Mouse (Mus musculus): ENCODE measurements around the gene Gstm1.
A peak's percentile ranks its signal among the peaks of the same experiment; 100 is the strongest.
"Not testable (repeated sequence)": the region's sequence is repeated elsewhere in the genome, so short reads cannot be mapped to it uniquely, and the experiment has no call there.

Gene Gstm1

DNA sequence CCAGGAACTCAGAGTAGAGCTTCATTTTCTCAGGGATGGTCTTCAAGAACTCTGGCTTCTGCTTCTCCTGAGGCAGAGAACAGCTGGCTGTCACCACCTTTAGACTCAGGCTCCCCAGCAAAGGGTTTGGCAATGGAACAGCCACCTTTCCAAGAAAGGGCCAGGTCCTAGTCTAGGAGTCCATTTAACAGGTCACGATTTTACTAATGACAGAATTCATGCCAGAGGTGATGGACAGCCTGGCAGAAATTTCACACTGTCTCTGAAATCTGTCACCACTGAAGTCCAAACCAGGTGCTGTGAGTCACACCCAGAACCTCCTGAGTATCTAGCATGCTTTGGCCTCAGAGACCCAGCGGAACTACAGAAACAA is 2.8 kb downstream of the Gstm1 start:
- no peak for DNase-seq (ENCODE audit: low spot score)

DNA sequence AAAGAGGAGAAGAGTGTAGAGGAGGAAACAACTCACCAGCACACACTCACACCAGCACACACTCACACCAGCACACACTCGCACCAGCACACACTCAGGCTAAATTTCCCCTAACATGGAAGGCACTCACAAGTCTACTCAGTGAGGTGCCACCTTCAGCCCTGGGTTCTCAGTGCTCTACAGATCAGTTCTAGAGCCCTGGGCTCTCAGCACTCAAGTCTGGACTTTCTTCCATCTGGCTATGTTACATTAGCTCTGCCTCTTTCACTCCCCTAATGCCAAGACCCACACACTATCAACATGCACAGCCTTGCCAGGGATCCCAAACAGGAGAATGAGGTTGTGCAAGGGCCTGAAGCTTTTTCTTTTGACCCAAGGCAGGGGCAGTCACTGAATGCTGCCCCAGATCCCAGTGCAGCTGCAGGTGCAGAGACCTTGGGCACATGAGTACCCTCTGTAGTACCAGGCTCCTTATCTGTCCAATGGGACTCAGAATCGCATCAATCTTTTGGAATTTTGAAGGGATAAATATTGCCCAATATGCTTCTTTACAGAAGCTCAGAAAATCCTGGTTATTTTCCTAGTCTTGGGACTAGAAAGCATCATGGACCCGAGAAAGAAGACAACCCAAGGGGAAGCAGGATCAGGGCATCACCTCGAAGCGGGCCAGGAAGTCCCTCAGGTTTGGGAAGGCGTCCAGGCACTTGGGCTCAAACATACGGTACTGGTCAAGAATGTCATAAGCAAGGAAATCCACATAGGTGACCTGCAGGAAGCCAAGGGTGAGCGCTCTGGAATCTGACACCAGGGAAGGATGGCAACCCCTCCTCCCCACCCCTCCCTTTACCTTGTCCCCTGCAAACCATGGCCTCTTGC is 3.4 kb downstream of the Gstm1 start:
- DNase-seq (ENCODE audit: low spot score): no peak

DNA sequence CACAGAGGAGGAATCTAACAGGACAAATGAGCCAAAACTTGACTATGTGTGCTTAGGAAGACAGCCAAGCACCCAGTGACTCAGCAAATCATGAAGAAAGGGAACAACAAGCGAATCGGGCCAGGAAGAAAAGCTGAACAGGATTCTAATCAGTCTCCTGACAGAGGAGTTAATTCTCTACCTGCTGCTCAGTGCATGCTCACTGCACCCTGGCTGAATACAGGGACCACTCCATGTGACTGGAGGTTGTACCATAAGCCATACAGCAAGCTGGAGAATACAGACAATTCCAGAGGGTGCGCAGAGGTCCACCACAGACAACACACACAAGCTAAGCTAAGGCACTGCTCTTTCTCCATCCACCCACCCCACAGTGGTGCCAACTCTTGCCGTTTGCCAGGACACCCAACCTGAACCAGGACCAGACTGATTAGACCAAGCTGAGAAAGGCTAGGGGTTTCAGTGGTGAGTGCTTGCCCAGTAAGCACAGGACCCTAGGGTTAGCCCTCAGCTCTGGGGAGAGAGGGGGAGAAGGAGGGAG is 4.4 kb downstream of the Gstm1 start:
- DNase-seq (ENCODE audit: low spot score): peak; percentile 67

DNA sequence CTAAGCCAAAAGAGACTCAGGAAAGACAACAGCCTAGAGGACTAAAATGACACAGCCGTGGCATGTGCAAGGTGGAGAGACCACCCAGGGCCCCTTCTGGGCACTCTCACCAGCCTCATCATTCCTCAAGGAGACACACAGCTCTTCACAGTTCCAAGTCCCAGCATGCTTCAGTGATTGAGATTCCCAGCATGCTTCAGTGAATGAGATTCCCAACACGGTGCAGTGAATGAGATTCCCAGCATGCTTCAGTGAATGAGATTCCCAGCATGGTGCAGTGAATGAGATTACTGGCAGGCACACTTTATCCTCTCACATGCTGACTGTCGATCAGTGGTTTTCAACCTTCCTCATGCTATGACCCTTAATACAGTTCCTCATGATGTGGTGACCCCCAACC is 6.2 kb downstream of the Gstm1 start:
- DNase-seq (ENCODE audit: low spot score): no peak

DNA sequence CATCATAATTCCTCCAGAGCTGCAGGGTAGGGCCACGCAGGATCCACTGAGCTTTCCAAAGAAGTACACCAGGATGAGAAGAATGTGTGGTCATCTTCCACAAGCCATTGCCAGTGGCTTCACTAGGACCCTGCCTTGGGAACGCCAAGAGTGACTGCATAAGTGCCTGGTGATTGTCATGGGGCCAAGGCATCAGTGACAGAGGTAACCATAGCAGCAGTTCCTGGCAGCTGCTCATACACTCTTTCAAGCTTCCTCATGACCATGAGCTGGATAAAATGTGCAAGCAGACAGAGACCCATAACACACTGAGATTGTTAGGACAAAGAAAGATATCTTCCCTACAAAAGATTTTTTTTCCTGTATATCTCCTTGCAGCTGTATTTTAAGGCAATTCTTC is 7.5 kb downstream of the Gstm1 start:
- no peak for DNase-seq (ENCODE audit: low spot score)

DNA sequence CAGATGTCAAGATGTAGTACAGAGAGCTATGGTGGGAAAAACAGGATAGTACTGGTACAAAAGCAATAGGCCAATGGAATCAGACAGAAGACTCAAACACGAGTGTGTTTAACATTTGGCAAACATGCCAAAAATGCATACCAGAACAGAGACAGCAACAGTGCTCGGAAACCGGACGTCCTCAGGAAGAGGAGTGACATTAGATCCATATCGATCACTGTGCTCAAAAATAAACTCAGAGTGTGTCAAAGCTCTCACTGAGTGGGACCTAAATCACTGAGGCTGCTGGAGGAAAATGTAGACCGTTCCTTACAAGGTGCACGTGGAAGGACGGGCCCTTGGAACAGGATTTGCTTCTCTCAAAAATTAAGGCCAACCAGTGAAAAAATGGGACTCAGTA is 15.8 kb downstream of the Gstm1 start:
- DNase-seq (ENCODE audit: low spot score): no peak

DNA sequence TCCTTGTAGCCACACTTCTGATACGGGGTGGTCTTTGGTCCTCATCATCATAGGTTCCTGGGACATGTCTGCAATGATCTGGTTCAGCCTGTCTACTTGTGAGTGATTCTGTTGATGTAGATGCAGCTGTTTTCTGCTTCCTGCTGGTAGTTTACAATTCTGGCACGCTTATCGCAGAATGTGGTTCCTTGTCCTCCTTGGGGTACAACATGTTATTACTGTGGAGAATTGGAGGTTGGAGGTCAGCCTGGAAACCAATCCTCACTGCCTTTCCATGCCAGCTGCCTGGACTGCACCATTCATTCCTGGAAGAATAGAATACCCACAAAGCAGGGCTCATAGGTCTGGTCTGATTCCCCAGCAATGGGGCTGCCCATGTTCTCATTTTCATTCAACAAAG is 18.3 kb downstream of the Gstm1 start:
- DNase-seq (ENCODE audit: low spot score): peak; percentile 69

DNA sequence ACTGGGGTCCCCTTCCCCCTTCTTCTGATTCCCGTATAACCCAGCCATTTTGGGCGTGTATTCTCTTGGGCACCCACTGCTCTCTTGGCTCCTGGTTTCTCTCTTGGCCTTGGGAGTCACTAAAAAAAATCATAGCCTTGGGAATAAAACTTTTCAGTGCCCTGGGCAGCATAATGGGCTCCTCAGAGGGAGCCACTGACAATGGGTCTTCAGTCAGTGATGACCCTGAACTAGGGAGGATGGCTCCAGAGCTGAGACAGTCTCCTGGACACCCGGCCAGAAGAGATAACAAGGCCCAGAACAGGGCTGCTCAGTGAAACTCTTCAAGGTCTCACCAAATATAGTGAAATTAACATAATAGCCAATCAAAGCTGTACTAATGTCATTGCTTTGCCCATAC is 19.2 kb downstream of the Gstm1 start:
- DNase-seq (ENCODE audit: low spot score): peak; percentile 82

DNA sequence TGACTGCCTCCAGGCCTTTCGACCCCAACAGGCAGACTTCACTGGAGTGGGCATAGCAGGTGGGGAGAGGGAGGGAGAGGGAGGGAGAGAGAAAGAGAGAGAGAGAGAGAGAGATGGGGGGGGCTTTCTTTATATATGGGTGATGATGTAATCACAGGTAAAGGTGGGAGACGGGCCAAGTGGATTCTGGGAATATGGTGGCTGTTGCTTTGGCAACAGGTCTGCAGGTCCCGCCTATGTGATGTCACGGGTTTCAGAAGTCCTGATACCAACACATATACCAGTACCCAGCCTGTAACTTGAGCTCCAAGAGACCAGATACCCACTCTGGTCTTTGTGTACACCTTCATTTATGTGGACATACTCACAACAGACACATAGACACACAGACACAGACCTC is 21.2 kb downstream of the Gstm1 start:
- DNase-seq (ENCODE audit: low spot score): no peak

DNA sequence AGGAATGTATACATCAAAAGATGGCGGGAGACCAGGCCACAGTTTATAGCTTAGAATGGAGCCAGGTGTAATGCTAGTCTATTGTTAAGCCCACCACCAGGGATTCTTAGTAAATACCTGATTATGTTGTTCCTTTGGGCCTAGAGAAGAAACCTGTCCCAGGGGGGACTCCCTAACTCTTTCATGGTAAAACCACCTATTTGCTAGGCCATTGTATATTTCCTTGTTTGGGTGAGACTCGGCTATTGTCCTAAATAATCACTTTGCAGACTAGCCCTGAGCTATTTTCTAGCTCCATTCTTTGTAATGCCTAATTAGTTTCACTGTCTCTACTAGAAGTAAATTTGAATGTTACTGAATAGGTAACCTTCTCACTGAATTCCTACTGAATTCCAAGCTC is 21.8 kb downstream of the Gstm1 start:
- DNase-seq (ENCODE audit: low spot score): not testable (repeated sequence)

DNA sequence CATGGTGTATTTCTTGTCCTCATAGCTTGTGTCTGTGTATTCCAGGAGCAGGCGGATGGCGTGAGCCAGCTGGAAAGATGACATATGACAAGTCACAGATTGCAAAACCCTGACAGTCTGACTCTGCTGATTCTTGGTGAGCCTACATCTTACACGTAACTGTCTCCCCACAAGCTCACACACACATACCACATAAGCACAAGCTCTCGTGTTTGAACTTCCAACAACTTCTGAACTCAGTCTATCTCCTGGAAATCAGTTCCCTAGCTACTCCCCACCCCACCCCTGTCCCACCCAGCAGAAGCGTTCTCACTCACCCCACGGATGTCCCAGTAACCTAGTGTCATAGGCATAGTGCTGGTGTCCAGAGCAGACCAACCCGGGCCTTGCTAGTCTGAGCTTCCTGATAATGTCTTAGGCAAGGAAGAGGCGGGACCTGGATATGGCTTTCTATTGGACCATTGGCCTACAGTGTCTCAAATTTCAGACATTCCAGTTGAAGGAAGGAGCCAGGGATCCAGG is 31.7 kb downstream of the Gstm1 start, which contains the start of gene Gstm2:
Gstm2 (minus strand) TSS at position 413 of the 522 bp plus-strand sequence.
- peak; percentile 81 for DNase-seq (ENCODE audit: low spot score)

DNA sequence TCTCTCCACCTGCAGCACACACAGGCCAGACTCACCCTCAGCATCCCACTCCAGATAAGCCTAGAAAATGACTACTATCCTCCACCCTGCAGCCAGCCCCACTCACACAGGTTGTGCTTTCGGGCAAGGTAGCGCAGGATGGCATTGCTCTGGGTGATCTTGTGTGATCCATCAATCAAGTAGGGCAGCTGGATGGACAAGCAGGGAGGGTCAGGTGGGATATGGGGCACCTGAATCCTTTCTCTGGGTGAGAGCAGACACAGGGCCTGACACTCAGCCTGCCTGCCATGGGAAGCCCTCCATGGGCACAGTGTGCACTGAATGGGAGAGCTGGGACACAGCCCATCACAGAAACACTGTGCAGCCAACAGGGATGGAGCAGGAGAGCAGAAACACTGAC is 32.6 kb downstream of the Gstm1 start:
- not testable (repeated sequence) for DNase-seq (ENCODE audit: low spot score)

DNA sequence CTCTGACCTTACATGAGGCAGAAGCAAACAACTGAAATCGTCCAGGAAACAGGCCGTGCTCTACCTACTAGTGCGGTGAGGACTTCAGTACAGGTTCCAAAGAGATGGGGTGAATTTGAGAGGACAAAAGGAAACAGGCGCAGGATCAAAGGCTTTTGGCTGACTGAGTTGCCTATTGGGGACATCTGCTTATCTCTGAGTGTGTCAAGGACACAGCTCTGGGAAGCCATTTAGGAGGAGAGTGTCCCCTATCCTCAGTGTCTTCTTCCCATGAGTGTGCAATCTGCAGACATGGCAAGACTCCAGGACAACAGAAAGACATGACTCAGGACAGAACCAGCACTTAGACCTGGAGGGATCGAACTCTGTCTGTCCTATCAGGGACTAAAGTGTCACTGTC is 33.3 kb downstream of the Gstm1 start:
- no peak for DNase-seq (ENCODE audit: low spot score)

DNA sequence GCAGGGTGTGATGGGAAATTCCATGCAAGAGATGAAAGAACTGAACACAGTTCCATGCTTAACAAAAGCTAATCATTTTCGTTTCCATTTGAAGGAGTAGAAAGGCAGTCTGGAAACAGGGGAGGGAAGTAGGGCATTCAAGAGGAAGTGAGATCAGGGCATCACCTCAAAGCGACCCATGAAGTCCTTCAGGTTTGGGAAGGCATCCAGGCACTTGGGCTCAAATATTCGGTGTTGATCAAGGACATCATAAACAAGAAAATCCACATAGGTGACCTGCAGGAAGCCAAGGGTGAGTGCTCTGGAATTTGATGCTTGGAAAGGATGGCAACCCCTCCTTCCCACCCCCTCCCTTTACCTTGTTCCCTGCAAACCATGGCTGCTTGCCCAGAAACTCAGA is 34.0 kb downstream of the Gstm1 start:
- no peak for DNase-seq (ENCODE audit: low spot score)

DNA sequence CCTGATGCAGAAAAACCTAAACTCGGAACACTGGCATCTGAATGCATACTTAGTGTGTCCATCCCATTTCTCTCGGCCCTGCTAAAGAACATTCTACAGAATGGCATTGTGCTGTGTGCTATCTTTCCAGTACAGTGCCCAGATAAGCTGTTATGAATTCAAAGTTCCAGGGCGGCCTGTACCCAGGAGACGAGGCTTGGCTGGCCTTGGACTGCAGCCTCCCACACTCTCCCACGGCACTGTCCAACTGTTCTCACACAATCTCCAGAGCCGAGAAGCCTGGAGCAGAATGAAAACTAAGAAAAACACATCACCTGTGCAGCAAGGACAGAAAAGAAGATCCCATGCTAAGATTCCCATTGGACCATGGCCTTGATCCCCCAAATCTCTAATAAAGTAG is 35.0 kb downstream of the Gstm1 start:
- DNase-seq (ENCODE audit: low spot score): peak; percentile 84

DNA sequence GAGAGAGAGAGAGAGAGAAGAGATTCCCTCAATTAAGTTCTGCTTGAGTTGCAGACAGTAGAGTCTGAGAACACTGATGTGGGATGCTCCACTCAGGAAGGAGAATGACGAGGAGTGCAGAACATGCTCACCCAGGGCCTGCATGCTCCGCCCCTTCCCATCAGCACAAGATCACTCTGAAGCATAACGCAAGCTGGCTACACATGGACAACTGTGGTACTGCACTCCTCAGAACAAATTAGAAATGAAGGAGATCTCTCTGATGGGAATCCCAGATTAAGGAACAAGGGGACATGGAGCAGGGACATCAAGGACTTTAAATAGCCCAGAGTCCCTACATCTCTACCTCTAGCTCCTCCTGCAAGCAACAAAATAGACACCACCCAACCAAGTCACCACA is 36.5 kb downstream of the Gstm1 start:
- no peak for DNase-seq (ENCODE audit: low spot score)

DNA sequence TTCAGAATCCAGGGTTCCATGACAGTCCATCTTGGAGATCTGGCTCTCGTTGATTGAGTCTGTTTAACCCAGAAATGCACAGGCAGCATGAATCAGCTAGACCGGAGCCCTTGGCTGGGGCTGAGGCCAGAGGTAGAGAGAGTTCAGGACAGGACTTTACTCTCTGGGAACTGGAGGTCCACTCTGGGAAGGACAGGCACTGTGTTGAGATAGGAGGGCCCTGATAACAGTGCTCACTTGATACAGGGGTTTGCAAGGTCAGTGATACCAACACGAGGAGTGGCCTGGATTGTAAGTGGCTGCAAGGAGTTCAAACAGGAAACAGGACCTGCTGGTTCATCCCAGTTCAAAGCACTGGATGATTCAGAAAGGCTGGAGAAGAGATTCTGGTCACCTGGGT is 40.1 kb downstream of the Gstm1 start:
- DNase-seq (ENCODE audit: low spot score): no peak

DNA sequence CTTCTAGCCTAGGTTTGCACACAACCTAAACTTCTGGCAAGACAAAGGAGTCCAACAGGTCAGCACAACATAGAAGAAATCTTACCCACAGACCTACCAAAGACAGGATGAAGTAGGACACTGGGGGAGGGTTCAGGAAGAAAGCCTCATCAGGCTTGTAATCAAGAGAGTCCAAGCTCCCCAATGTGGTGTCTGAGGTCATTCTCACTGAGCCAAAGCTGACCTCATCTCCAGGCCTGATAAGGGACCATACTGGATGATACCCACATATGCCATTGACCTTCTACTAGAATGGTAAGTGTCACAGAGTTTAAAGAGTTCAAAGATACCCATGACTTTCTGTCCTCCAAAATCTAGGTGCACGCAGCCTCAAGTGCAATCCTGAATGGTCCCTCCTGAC is 43.5 kb downstream of the Gstm1 start:
- DNase-seq (ENCODE audit: low spot score): no peak

DNA sequence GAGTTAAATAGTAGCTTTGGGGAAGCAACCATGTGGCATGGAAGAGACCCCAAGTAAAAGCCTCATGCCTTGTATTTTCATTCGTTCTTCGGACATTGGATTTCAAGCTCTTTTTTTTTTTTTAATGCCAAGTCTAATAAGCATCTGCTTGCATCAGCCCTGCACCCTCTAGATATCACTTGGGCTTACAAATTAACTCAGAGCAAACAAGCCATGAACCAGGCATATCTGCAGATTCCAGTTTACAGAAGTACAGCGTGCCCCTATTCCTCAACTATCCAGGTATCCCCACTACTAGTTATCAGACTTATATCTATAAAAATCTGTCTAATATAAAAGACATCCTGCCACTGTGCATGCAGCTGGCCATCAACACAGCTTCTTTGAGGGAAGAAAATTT is 45.7 kb downstream of the Gstm1 start:
- DNase-seq (ENCODE audit: low spot score): no peak

DNA sequence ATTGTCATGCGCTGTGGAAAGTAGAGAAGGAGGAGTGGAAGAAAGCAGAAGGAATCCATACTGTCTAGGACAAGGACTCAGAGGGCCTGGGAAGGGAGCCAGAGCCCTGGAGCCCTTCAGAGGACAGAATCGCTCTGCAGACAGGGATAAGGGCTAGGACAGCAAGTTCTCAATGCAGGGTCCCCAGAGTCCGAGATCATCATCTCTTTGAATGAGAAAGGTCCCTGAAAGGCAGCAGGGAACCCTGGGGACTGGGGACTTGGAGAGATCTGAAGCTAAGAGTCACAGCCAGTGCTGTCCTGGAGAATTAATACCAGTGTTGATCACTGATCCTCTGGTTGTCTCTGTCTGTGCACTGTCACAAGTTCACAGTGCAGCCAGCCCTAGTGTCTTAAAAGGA is 46.7 kb downstream of the Gstm1 start:
- not testable (repeated sequence) for DNase-seq (ENCODE audit: low spot score)

DNA sequence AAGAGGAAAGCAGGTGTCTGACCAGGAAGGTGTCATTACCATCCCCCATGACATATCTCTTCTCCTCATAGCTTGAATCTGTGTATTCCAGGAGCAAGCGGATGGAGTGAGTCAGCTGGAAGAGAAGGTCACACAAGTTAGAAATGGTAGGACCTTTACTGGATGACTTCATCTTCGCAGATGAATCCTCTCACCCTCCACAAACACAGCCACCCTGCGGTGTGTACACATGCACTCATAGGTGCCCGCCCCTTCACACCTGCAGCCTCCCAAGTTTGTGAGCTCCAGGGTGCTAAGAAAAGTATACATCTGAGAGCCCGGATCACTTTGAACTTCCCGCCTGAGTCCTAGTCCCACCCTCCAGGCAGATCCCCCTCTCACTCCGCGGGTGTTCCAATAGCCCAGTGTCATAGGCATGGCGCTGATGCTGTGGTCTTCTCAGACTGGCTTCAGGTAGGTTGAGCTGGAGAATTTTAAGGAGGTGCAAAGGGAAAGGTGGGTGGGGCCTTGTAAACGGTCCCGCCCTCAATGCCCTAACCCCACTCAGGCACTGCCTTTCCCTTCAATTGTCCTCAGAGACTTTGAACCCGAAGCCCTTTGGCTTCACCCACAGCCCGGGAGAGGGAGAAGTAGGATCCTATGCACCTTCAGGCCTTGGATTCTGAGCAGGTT is 48.9 kb downstream of the Gstm1 start, which contains the start of gene Gstm3:
Gstm3 (minus strand) TSS at position 560 of the 672 bp plus-strand sequence.
- no peak for DNase-seq (ENCODE audit: low spot score)

DNA sequence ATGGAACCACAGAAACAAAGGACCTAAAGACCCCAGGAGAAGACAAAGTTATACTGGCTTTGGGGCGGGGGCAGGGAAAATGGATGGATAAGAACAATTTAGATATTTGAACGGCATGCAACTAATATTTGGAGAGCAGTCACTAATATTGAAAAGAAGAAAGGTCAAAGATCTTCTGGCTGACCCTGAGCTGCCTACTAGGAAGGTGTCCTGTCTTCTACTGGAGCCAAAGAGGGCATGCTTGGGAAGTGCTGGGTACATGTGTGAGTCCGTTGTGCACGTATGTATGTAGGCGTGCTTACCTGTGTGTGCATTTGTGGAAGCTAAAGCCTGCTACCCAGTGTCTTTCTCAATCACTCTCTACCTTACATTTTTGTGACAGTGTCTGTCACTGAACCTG is 51.1 kb downstream of the Gstm1 start:
- DNase-seq (ENCODE audit: low spot score): no peak

DNA sequence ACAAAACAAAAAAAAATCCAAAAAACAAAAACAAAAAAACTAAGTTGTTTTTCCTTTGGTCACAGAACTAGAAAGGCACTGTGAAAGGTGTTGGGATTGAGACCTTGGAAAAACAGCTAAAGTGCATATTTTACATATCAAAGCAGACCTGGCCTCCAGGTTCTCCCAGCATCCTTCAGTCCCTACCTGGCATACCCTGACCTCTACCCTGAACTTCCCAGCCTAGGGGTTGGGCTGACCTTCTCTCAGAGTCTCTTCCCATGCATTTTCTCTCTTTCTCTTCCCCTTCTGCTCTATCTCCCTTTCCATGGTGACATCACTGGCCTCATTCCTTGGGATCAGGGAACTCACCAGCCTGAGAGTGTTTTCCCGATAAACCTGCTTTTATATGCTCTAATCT is 52.2 kb downstream of the Gstm1 start:
- DNase-seq (ENCODE audit: low spot score): no peak

All from ovary, adult 18-20 months (tissue).